Mouse (Mus musculus) heart, adult 2 months (tissue): ENCODE data around the gene Zcchc14. TPM values are rescaled to one million over a fixed set of nuclear protein-coding genes. Genes with fewer than 3 reads are reported as not detected.
A peak's percentile ranks its signal among the peaks of the same experiment; 100 is the strongest.

ENCODE experiments used
- DNase-seq, 2 experiments: peaks; one replicate each; pipeline ENCODE4 v3.0.0; 2021
- H3K27ac ChIP-seq: fragments of 200-600 bp; 2 replicates; pipeline ENCODE4 v1.8.1; 2022
- H3K27me3 ChIP-seq: fragments of 200-500 bp; 2 replicates; pipeline ENCODE4 v1.6.1; 2012; ENCODE audit warnings: mild to moderate bottlenecking, low read length, inconsistent platforms, mixed read lengths; ENCODE audit not compliant: control insufficient read depth, insufficient read depth
- H3K36me3 ChIP-seq: fragments of 200-500 bp; 2 replicates; pipeline ENCODE4 v1.6.1; 2012; ENCODE audit warnings: low read length, inconsistent platforms; ENCODE audit not compliant: control insufficient read depth, insufficient read depth
- H3K4me1 ChIP-seq: fragments of 200-500 bp; 2 replicates; pipeline ENCODE4 v1.6.1; 2011; ENCODE audit warnings: low read length; ENCODE audit not compliant: control insufficient read depth, insufficient read depth
- H3K4me3 ChIP-seq: fragments of 200-600 bp; 2 replicates; pipeline ENCODE4 v1.8.1; 2022
- H3K79me2 ChIP-seq: fragments of 200-500 bp; replicated peaks from 2 replicates; pipeline ENCODE4 v1.6.1; 2012; ENCODE audit warnings: mild to moderate bottlenecking, inconsistent platforms, low read length, moderate library complexity, mixed read lengths; ENCODE audit not compliant: control insufficient read depth, insufficient read depth
- H3K9ac ChIP-seq: fragments of 200-500 bp; 2 replicates; pipeline ENCODE4 v1.6.1; 2012; ENCODE audit warnings: low read depth, mild to moderate bottlenecking, control low read depth, inconsistent platforms, low read length, mixed read lengths
- CTCF ChIP-seq: fragments of 200-600 bp; IDR thresholded peaks from 2 replicates; pipeline ENCODE4 v1.8.1; 2022; ENCODE audit warnings: antibody characterized with exemption, mild to moderate bottlenecking, moderate library complexity
- EP300 ChIP-seq: fragments of 200-500 bp; IDR thresholded peaks from 2 replicates; pipeline ENCODE4 v1.6.1; 2011; ENCODE audit warnings: low read depth, low read length, control low read depth; ENCODE audit not compliant: insufficient read depth
- POLR2A ChIP-seq: fragments of 200-500 bp; IDR thresholded peaks from 2 replicates; pipeline ENCODE4 v1.6.1; 2011; ENCODE audit warnings: mild to moderate bottlenecking, low read depth, low read length, control low read depth; ENCODE audit not compliant: insufficient read depth
- WGBS: fragments of 180-500 bp; shearing (Covaris S2); methylation state at CpG from one replicate; pipeline ENCODE4 v1.1.7; 2018; 5-methylcytosine and 5-hydroxymethylcytosine counted together
- intact Hi-C: fragments of 180-260 bp; cut with DNase I; formaldehyde crosslinking; loops from one replicate; pipeline ENCODE4 v1.15.1; 2025
- polyA plus RNA-seq: library from polyadenylated mRNA; depleted of rRNA; stranded (reverse); fragments of >200 nt; gene quantifications from 2 replicates; pipeline ENCODE4 v1.2.3, GENCODE M21; 2012
- total RNA-seq, 2 experiments: library from RNA; stranded (reverse); gene quantifications; 2 replicates each; pipeline ENCODE4 v1.2.3; 2021

Gene Zcchc14
- total and polyA plus RNA-seq, 3 experiments = 17.6 to 30.0 (median 28.5) TPM

DNA sequence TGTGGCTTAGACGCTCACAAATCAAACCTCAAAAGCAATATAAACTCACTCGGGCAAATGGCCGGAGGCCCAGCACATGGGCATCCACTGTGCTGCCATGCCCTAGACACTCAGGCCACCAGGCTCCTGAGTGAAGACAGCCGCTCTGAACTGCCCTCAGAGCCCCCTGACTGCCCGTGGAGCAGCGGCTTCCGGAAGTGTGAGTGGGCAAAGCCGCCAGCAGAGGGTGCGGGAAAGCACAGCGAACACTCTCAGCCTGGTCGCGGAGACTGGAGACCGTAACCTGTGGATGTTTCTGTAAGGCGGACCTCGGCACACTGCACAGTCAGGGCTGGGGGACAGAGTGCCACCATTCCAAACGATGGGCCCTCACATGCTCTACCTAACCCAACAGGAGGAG lies 94.2 kb downstream of the Zcchc14 start:
- H3K4me1 ChIP-seq = peaks cover 13% of the 10 kb centered on the region
- H3K27me3 ChIP-seq = no peaks in the 10 kb centered on the region
- H3K79me2 ChIP-seq = peaks cover 3% of the 10 kb centered on the region; the same call in 1 of the 2 replicates
- no peak overlapping the region for H3K27ac ChIP-seq
- TF ChIP-seq EP300 = no peak
- no peak for TF ChIP-seq CTCF
- TF ChIP-seq POLR2A = no peak
- no peak overlapping the region for H3K9ac ChIP-seq
- DNase-seq = peak in 1 of 2 experiments; percentile 14
- 85% methylated on average over 16 of the region's 16 CpGs for WGBS
- no peaks in the 10 kb centered on the region for H3K36me3 ChIP-seq
- no peak overlapping the region for H3K4me3 ChIP-seq
- intact Hi-C loops = no loop called here

DNA sequence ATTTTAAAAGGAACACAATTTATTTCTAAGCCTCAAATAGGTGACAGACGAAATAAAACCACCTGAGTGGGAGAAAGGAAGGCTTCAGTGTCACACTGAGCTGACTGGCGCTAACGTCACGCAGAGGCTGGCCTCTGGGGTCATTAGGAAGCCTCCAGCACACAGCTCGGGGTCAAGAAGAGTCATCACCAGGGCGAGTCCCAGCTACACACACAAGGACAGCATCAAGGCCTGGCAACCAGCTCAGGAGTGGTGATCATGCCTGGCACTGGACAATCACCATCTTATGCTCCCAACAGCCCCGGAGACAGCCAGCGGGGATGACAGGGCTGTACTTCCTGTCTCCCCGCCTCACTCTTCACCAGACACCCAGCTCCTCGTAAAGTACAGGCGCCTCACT lies 95.0 kb downstream of the Zcchc14 start:
- Histone ChIP-seq H3K27me3 (no peaks in the 10 kb centered on the region), H3K79me2 (peaks cover 3% of the 10 kb centered on the region; the same call in 1 of the 2 replicates), H3K9ac (no peak overlapping the region), H3K36me3 (no peaks in the 10 kb centered on the region), H3K4me1 (peaks cover 9% of the 10 kb centered on the region), H3K27ac (no peak overlapping the region), H3K4me3 (no peak overlapping the region)
- TF ChIP-seq EP300 (no peak), CTCF (no peak), POLR2A (no peak)
- 87% methylated on average over 11 of the region's 11 CpGs for WGBS
- DNase-seq = no peak
- intact Hi-C loops = no loop called here

DNA sequence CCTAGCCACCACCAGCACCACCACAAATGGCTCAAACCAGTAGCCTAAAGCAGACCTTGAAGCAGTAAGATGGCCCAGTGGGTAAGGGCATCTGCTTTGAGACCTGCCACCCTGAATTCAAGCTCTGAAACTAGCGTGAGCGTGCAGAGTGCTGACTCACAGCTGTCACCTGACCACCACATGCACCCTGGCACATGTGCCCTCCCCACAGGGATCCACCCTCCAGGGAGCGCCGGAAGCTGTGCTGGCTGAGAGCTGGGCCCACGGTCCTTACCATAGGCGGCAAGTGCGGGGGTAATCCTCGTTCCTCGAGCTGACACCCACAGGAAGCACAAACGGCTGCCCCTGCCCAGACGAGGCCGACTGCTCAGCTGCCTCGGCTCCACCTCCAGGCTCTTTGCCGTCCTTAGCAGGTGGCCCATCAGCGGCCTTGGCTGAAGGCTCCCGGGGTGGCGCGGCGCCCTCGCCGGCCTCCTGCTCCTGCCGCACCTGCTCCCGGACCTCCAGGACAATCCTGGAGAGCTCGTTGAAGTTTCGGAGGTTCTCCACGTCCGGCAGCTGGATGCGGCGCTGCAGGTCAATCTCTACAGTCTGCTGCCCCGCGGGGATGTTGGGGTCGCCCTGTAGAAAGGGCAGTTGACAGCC lies 98.7 kb downstream of the Zcchc14 start:
- intact Hi-C loops = no loop called here
- H3K27ac ChIP-seq = no peak overlapping the region
- no peaks in the 10 kb centered on the region for H3K27me3 ChIP-seq
- H3K36me3 ChIP-seq = no peaks in the 10 kb centered on the region
- 0 out of 2 replicates have a peak, but pooled peaks cover 2% of the 10 kb centered on the region for H3K79me2 ChIP-seq
- H3K4me1 ChIP-seq = no peaks in the 10 kb centered on the region; the same call in 1 of the 2 replicates
- TF ChIP-seq POLR2A (no peak), CTCF (no peak), EP300 (no peak)
- peak in 1 of 2 experiments; percentile 15 for DNase-seq
- no peak overlapping the region for H3K9ac ChIP-seq
- H3K4me3 ChIP-seq = no peak overlapping the region
- WGBS = 95% methylated on average over 32 of the region's 32 CpGs

DNA sequence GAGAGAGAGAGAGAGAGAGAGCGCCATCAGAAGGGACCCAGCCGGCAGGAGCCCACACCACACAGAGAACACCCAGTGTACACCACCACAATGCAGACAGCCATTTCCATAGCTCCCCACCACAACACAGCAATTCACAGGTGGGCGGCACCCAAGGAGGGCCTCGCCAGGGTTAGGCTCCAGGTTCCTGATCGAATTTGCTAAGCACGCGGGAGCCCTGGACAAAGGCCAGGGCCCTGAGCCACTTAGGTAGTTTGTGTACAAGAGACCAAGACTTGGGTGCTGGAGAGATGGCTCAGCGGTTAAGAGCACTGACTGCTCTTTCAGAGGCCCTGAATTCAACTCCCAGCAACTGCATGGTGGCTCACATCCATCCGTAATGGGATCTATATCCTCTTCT lies 100.2 kb downstream of the Zcchc14 start:
- no peaks in the 10 kb centered on the region; the same call in 1 of the 2 replicates for H3K4me1 ChIP-seq
- WGBS = 81% methylated on average over 9 of the region's 9 CpGs
- H3K9ac ChIP-seq = no peak overlapping the region
- no peaks in the 10 kb centered on the region for H3K27me3 ChIP-seq
- peak in 1 of 2 experiments; percentile 12 for DNase-seq
- H3K4me3 ChIP-seq = no peak overlapping the region
- intact Hi-C loops = no loop called here
- no peak overlapping the region for H3K27ac ChIP-seq
- TF ChIP-seq CTCF (no peak), EP300 (no peak), POLR2A (no peak)
- H3K36me3 ChIP-seq = no peaks in the 10 kb centered on the region
- H3K79me2 ChIP-seq = 0 out of 2 replicates have a peak, but pooled peaks cover 1% of the 10 kb centered on the region

DNA sequence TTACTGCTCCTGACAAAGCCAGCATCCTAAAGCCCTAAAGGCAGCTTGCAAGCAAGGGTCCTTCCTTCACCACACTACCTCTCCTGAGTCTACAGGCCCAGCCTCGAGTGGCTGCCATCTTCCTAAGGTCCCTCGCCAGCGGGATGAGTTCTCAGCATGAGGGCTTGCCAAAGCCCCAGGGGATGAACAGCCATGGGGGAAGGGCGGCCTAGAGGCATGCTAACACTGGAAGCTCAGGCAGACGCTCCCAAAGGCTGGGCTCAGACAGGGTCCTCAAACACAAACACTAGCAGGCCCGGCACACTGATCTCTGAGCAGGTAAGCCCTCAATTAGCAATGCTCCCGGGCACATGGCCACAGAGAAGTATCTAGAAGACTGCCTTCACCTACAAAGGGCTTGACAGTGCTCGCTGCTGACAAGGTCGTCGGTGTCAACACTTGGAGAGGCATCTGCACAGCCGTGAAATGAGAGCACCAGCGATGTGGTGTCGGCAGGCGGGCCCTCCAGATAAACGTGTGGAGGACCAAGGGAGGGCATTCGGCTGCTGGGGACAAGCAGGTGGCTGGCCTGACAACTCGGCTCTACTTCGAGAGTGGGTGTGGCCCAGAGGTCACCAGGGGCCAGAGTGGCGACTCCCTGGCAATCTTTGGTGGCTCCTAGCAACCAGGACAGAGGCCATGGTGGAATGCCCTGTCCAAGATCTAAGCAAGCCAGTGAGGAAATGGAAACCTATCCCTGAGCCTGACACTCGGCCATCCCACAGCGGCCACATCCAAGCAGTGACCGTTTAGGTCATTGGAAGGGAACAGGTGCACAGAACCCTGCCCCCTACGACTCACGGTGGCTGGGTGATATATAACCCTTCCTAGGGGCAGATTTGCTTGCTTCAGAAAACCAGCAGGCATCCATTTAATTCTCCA lies 101.4 kb downstream of the Zcchc14 start:
- Histone ChIP-seq H3K27ac (no peak overlapping the region), H3K36me3 (no peaks in the 10 kb centered on the region), H3K4me3 (no peak overlapping the region), H3K79me2 (0 out of 2 replicates have a peak, but pooled peaks cover 1% of the 10 kb centered on the region), H3K9ac (no peak overlapping the region), H3K27me3 (no peaks in the 10 kb centered on the region), H3K4me1 (no peaks in the 10 kb centered on the region; the same call in none of the 2 replicates)
- intact Hi-C loops = no loop called here
- no peak for DNase-seq
- TF ChIP-seq POLR2A (no peak), CTCF (no peak), EP300 (no peak)
- 63% methylated on average over 24 of the region's 24 CpGs for WGBS
